Mouse (Mus musculus) megakaryocyte, embryonic 14.5 days (primary cell): Measurements from ENCODE around the gene Akap5.

Experiments
- FLI1 ChIP-seq: IDR thresholded peaks from 2 replicates; pipeline ENCODE4 v1.6.1; 2012; ENCODE audit warnings: low read length, inconsistent platforms, mixed read lengths
- GATA1 ChIP-seq: IDR thresholded peaks from 3 replicates; pipeline ENCODE4 v1.6.1; 2012; ENCODE audit warnings: mixed read lengths, low read length, inconsistent platforms, borderline replicate concordance

DNA sequence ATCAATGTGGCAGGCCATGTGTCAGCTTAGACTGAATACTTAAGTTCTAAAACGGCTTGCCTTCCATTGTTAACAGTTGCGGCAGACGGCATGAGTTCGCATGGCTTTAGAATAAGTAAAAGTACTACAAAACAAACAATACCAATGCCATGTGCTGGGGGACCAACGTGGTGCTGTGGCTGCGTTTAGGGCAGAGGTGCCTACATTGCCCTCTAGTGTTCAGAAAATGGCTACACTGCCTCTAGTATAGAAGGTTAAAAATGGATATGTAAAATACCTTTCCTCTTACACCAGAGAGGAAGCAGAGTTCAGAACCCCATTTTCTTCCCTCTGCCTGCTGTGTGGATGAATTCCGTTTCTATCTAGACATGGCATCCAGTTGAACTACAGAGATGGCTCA, 52.0 kb downstream of the Akap5 start:
- TF ChIP-seq FLI1 (no peak), GATA1 (no peak)
